Mouse (Mus musculus): Measurements from ENCODE around the gene Pde11a. TPM values are rescaled to one million over a fixed set of nuclear protein-coding genes. Genes with fewer than 3 reads are reported as not detected.
A peak's percentile ranks its signal among the peaks of the same experiment; 100 is the strongest.

Pde11a gene
- polyA plus RNA-seq, 1 experiment from 2014 or later = 0.18 TPM

- WGBS = 33% methylated on average over 3 of the region's 3 CpGs
- H3K4me3 ChIP-seq = no peak overlapping the region
- H3K4me1 ChIP-seq (replicated peaks) = no peaks in the 10 kb centered on the region
- H3K9me3 ChIP-seq (replicated peaks) = no peaks in the 10 kb centered on the region
- H3K27me3 ChIP-seq = no peaks in the 10 kb centered on the region
- no peak overlapping the region for H3K27ac ChIP-seq
- H3K4me2 ChIP-seq = no peak overlapping the region
- no peaks in the 10 kb centered on the region for H3K36me3 ChIP-seq
- H3K9ac ChIP-seq = no peak overlapping the region
- no peak for ATAC-seq (replicated peaks; ENCODE audit: insufficient number of reproducible peaks, insufficient read depth, low FRiP score, low read depth)
Measured at GRCm38 (mm10) chr2:76132983-76133382, 205.6 kb downstream of the Pde11a start.

GRCm38 (mm10) chr2:76129933-76130627 is 208.5 kb downstream of the Pde11a start:
- H3K4me3 ChIP-seq = no peak overlapping the region
- no peak overlapping the region for H3K27ac ChIP-seq
- 59% methylated on average over 12 of the region's 12 CpGs for WGBS
- no peaks in the 10 kb centered on the region for H3K27me3 ChIP-seq
- no peak for ATAC-seq (replicated peaks; ENCODE audit: insufficient number of reproducible peaks, insufficient read depth, low FRiP score, low read depth)
- H3K4me1 ChIP-seq (replicated peaks) = no peaks in the 10 kb centered on the region
- no peaks in the 10 kb centered on the region for H3K9me3 ChIP-seq (replicated peaks)
- H3K36me3 ChIP-seq = no peaks in the 10 kb centered on the region
- H3K9ac ChIP-seq = no peak overlapping the region
- no peak overlapping the region for H3K4me2 ChIP-seq

- no peak overlapping the region for H3K4me3 ChIP-seq
- H3K4me1 ChIP-seq (replicated peaks) = no peaks in the 10 kb centered on the region
- 31% methylated on average over 8 of the region's 8 CpGs for WGBS
- ATAC-seq (replicated peaks; ENCODE audit: insufficient number of reproducible peaks, insufficient read depth, low FRiP score, low read depth) = no peak
- no peaks in the 10 kb centered on the region for H3K27me3 ChIP-seq
- peak overlapping the region; percentile 41 for H3K4me2 ChIP-seq
- no peaks in the 10 kb centered on the region for H3K36me3 ChIP-seq
- no peak overlapping the region for H3K27ac ChIP-seq
- no peak overlapping the region for H3K9ac ChIP-seq
- no peaks in the 10 kb centered on the region for H3K9me3 ChIP-seq (replicated peaks)
Measured at GRCm38 (mm10) chr2:76129058-76129437, 209.5 kb downstream of the Pde11a start.

GRCm38 (mm10) chr2:76128105-76129057 is 210.2 kb downstream of the Pde11a start:
- 54% methylated on average over 9 of the region's 9 CpGs for WGBS
- H3K9me3 ChIP-seq (replicated peaks) = no peaks in the 10 kb centered on the region

GRCm38 (mm10) chr2:76126651-76127050 is 211.9 kb downstream of the Pde11a start:
- Histone ChIP-seq H3K36me3 (no peaks in the 10 kb centered on the region), H3K4me1 (replicated peaks) (no peaks in the 10 kb centered on the region), H3K9me3 (replicated peaks) (no peaks in the 10 kb centered on the region), H3K4me3 (no peak overlapping the region), H3K27ac (no peak overlapping the region), H3K4me2 (no peak overlapping the region), H3K27me3 (no peaks in the 10 kb centered on the region), H3K9ac (no peak overlapping the region)
- ATAC-seq (replicated peaks; ENCODE audit: insufficient number of reproducible peaks, insufficient read depth, low FRiP score, low read depth) = no peak
- 80% methylated on average over 6 of the region's 6 CpGs for WGBS

More at GRCm38 (mm10) chr2:76128105-76129057, 210.2 kb downstream of the Pde11a start:
- no peaks in the 10 kb centered on the region for H3K36me3 ChIP-seq
- ATAC-seq (replicated peaks; ENCODE audit: insufficient number of reproducible peaks, insufficient read depth, low FRiP score, low read depth) = no peak
- no peak overlapping the region for H3K27ac ChIP-seq
- no peaks in the 10 kb centered on the region for H3K27me3 ChIP-seq
- H3K4me2 ChIP-seq = peak overlapping the region; percentile 41
- H3K9ac ChIP-seq = no peak overlapping the region
- no peak overlapping the region for H3K4me3 ChIP-seq
- no peaks in the 10 kb centered on the region for H3K4me1 ChIP-seq (replicated peaks)

GRCm38 (mm10) chr2:76124821-76125220 is 213.8 kb downstream of the Pde11a start:
- Histone ChIP-seq H3K27me3 (no peaks in the 10 kb centered on the region), H3K4me3 (no peak overlapping the region), H3K4me2 (no peak overlapping the region), H3K4me1 (replicated peaks) (no peaks in the 10 kb centered on the region), H3K9ac (no peak overlapping the region), H3K36me3 (no peaks in the 10 kb centered on the region), H3K9me3 (replicated peaks) (no peaks in the 10 kb centered on the region), H3K27ac (no peak overlapping the region)
- WGBS = 69% methylated on average over 6 of the region's 6 CpGs
- ATAC-seq (replicated peaks; ENCODE audit: insufficient number of reproducible peaks, insufficient read depth, low FRiP score, low read depth) = no peak

- Histone ChIP-seq H3K9me3 (replicated peaks) (no peaks in the 10 kb centered on the region), H3K9ac (no peak overlapping the region), H3K4me1 (replicated peaks) (no peaks in the 10 kb centered on the region), H3K4me3 (no peak overlapping the region), H3K36me3 (no peaks in the 10 kb centered on the region), H3K27me3 (no peaks in the 10 kb centered on the region), H3K27ac (no peak overlapping the region), H3K4me2 (no peak overlapping the region)
- 85% methylated on average over 6 of the region's 6 CpGs for WGBS
- ATAC-seq (replicated peaks; ENCODE audit: insufficient number of reproducible peaks, insufficient read depth, low FRiP score, low read depth) = no peak
Measured at GRCm38 (mm10) chr2:76122167-76122566, 216.4 kb downstream of the Pde11a start.

- no peaks in the 10 kb centered on the region for H3K27me3 ChIP-seq
- no peak overlapping the region for H3K27ac ChIP-seq
- no peak overlapping the region for H3K4me2 ChIP-seq
- no peak overlapping the region for H3K4me3 ChIP-seq
- H3K9me3 ChIP-seq (replicated peaks) = no peaks in the 10 kb centered on the region
- no peak for ATAC-seq (replicated peaks; ENCODE audit: insufficient number of reproducible peaks, insufficient read depth, low FRiP score, low read depth)
- no peak overlapping the region for H3K9ac ChIP-seq
- no peaks in the 10 kb centered on the region for H3K36me3 ChIP-seq
- 59% methylated on average over 2 of the region's 2 CpGs for WGBS
- no peaks in the 10 kb centered on the region for H3K4me1 ChIP-seq (replicated peaks)
Measured at GRCm38 (mm10) chr2:76119848-76120247, 218.7 kb downstream of the Pde11a start.

- Histone ChIP-seq H3K36me3 (no peaks in the 10 kb centered on the region), H3K4me1 (replicated peaks) (no peaks in the 10 kb centered on the region), H3K9me3 (replicated peaks) (no peaks in the 10 kb centered on the region), H3K9ac (no peak overlapping the region), H3K27me3 (no peaks in the 10 kb centered on the region), H3K4me2 (no peak overlapping the region), H3K4me3 (no peak overlapping the region), H3K27ac (no peak overlapping the region)
- ATAC-seq (replicated peaks; ENCODE audit: insufficient number of reproducible peaks, insufficient read depth, low FRiP score, low read depth) = no peak
- 45% methylated on average over 5 of the region's 5 CpGs for WGBS
Measured at GRCm38 (mm10) chr2:76118491-76118890, 220.1 kb downstream of the Pde11a start.

GRCm38 (mm10) chr2:76117219-76117618 is 221.4 kb downstream of the Pde11a start:
- 52% methylated on average over 1 of the region's 1 CpGs for WGBS
- H3K4me1 ChIP-seq (replicated peaks) = no peaks in the 10 kb centered on the region
- H3K27ac ChIP-seq = no peak overlapping the region
- H3K27me3 ChIP-seq = no peaks in the 10 kb centered on the region
- no peak overlapping the region for H3K9ac ChIP-seq
- ATAC-seq (replicated peaks; ENCODE audit: insufficient number of reproducible peaks, insufficient read depth, low FRiP score, low read depth) = 0 out of 2 replicates have a peak, but pooled peaks have one; percentile 55
- no peaks in the 10 kb centered on the region for H3K36me3 ChIP-seq
- no peak overlapping the region for H3K4me2 ChIP-seq
- H3K9me3 ChIP-seq (replicated peaks) = no peaks in the 10 kb centered on the region
- H3K4me3 ChIP-seq = no peak overlapping the region

- WGBS = 33% methylated on average over 1 of the region's 1 CpGs
Measured at GRCm38 (mm10) chr2:76115696-76116095, 222.9 kb downstream of the Pde11a start.

More at GRCm38 (mm10) chr2:76115696-76116095, 222.9 kb downstream of the Pde11a start:
- Histone ChIP-seq H3K4me3 (no peak overlapping the region), H3K27me3 (no peaks in the 10 kb centered on the region), H3K9ac (no peak overlapping the region), H3K27ac (no peak overlapping the region), H3K9me3 (replicated peaks) (no peaks in the 10 kb centered on the region), H3K4me2 (no peak overlapping the region), H3K36me3 (no peaks in the 10 kb centered on the region), H3K4me1 (replicated peaks) (no peaks in the 10 kb centered on the region)
- ATAC-seq (replicated peaks; ENCODE audit: insufficient number of reproducible peaks, insufficient read depth, low FRiP score, low read depth) = no peak

All from heart, embryonic 15.5 days (tissue).